Mouse (Mus musculus) ovary, postnatal 10 days (tissue): ENCODE measurements around the gene Snx21.

Experiments used
- DNase-seq: peaks from one replicate; pipeline ENCODE4 v3.0.0; 2022; ENCODE audit warnings: low spot score

Snx21 gene

DNA sequence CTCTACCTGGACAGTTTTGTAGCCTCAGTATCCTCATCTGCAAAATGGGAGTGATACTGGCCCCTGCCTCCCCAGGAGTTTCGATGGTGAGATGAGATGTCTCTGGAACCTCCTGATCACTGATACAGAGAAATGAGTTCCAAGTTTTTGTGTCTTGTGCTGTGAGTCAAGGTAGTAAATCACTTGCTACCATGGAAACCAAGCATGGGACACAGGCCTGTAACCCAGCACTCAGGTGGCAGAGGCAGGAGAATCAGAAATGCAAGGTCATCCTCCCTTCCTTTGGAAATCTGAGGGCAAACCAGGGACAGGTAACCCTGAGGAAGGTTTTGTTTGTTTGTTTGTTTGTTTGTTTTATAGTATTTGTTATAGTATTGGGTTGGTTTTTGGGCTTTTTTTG lies 43.5 kb downstream of the Snx21 start:
- no peak for DNase-seq

DNA sequence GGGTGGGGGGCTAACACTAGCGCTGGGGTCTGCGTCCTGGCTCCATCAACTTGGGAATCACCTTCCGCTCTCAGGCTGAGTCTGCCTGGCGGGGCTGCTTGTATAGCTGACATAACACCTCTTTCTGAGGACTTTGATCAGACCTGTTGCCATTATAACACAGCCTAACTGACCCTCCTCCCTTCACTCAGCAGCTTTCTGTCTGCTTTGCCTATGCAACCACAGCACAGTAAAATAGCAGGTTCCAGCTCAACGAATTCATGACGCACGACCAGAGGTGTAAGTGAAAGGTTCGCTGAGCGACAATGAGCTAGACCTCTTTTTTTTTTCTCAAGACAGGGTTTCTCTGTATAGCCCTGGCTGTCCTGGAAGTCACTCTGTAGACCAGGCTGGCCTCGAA lies 45.4 kb downstream of the Snx21 start:
- no peak for DNase-seq

DNA sequence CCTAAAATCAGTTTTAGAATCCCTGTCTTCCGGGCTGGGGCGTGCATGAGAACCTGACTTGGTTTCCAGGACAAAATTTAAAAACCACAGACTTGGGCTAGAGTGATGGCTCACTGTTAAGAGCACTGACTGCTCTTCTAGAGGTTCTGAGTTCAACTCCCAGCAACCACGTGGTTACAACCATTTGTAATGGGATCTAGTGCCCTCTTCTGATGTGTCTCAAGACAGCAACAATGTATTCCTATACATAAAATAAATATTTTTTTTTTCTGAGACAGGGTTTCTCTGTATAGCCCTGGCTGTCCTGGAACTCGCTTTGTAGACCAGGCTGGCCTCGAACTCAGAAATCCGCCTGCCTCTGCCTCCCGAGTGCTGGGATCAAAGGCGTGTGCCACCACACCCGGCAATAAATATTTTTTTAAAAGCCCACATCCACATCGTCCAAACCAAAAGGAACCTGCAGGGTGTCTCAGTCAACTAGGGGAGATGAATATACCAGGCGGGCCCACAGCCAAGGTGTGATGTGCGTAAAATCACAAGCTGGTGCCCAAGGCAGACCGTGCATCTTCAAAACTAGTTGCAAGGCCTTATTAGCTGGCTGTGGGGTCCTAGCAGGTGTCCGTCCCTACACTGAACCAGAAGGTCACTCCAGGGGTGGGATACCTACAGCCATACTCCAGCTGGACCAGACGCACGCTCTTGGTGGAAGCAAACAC lies 46.6 kb downstream of the Snx21 start:
- no peak for DNase-seq

DNA sequence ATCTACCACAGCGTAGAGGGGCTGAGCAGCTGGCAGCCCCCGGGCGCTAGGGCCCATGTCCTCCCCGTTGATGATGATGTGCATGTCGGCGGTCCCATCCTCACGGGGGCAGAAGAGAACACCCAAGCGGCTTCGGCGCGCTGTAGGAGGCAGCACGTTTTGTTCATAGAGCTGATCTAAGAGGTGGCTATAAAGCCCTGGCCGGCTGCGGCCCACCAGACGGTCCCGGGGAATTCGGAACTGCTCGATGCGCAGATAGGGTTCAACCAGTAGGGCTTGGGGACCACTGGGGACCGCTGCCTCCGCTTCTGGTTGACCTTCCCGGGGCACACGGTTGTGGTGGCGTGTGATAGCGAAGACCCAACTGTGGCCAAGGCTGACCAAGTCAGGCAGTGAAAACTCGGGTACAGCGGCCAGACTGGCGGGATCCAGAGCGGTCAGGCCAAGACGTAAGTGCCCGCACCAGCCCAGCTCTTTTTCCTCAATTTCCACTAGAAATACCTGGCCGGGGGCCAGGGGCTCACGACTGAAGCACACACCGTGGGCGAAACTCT lies 47.2 kb downstream of the Snx21 start, which contains the start of gene Ctsa:
Gene Ctsa (plus strand): TSS at position 126 of the 554 bp plus-strand sequence.
- DNase-seq, result peak; percentile 29

DNA sequence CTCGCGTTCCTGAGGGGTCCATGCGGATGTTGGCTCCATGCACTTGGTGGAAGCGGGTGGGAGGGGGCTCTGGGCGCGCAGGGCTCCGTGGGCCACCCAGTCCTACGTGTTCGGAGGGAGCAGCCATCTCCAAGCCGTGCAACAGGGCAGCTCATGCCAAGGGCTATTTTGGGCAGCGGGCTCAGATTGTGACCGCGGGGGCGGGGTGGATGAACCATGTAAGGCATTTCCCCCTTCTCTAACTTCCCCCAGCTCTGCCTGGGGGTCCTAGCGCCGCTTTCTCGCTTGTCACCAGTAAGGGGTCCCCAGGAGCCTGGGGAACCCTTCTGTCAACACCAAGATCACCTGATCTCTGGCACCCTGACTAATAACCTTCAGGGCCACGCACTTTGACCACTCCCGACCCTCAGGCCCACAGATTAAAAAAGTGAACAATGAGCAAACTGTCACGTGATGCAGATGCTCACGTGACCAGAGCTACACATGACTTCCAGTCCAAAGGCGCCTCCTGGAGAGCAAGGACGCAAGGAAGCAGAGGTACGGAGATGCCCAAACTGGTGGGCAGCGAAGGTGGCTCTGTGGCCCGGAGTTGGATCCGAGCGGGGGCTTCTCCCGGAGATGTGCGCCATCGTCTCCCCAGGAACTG lies 47.8 kb downstream of the Snx21 start, which contains the start of gene Neurl2:
Gene Neurl2 (minus strand): TSS at position 143 of the 646 bp plus-strand sequence.
- DNase-seq, result peak; percentile 90

DNA sequence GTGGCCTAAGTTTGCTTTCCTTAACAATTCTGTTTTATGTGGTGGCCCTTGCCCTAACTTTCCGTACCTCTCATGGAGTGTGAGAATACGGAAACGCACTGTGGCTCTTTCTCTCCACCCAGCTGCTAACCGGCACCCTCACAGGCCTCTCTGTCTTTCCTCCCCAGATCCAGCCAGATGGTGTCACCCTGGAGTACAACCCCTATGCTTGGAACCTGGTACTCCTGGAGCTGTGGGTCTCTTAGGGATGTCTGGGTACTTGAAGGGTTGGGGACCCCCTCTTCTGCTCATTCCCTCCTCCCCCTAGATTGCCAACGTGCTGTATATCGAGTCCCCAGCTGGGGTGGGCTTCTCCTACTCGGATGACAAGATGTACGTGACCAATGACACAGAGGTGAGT lies 48.9 kb downstream of the Snx21 start:
- no peak for DNase-seq

DNA sequence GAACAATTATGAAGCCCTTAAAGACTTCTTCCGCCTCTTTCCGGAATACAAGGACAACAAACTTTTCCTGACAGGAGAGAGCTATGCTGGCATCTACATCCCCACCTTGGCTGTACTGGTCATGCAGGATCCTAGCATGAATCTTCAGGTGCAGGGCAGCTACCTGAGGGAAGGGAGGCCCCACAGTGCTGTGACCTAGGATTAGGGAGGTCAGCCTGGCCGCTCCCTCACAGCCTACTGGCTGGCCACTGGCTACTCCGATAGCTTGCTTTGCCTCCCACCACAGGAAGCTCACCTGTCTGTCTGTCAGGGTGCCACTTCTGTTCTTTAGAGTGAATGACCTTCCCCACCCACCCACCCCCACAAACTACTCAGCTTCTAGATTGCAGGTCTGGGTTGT lies 49.5 kb downstream of the Snx21 start:
- DNase-seq, result no peak
